Mouse (Mus musculus): ENCODE data around the gene Gm49333. TPM values are rescaled to one million over a fixed set of nuclear protein-coding genes. Genes with fewer than 3 reads are reported as not detected.
A peak's percentile ranks its signal among the peaks of the same experiment; 100 is the strongest.

Gene Gm49333
- polyA plus RNA-seq, 2 experiments: 0.04 TPM; not detected in 1

DNA sequence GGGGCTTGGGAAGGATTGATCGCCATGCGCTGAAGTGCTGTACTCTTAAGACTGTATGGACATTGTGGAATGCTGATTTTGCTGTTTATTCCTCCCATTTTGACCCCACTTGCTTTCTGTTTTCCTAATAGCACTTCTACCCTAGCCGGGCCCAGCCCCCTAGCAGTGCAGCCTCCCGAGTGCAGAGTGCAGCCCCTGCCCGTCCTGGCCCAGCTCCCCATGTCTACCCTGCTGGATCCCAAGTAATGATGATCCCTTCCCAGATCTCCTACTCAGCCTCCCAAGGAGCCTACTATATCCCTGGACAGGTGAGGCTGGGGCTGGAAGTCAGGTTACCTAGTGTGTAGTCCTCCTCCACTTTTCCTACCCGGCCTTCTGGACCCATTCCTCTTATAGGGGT is 63.8 kb downstream of the Gm49333 start:
- no peak overlapping the region for H3K27ac ChIP-seq
- ATAC-seq (ENCODE audit: insufficient read depth) (no peak), DNase-seq (ENCODE audit: low read depth in 3 of 3, low spot score in 3 of 3) (no peak)
- H3K4me1 ChIP-seq (replicated peaks; ENCODE audit: control insufficient read depth in 2 of 2, insufficient read depth in 2 of 2, low read length in 1 of 2): peaks cover 19 to 30% of the 10 kb centered on the region in 2 experiments
- no peaks in the 10 kb centered on the region for H3K9me3 ChIP-seq (ENCODE audit: control insufficient read depth, low read length)
- H3K4me2 ChIP-seq (ENCODE audit: low read depth): peak overlapping the region; percentile 77
- no peak overlapping the region; the same call in 1 of the 2 replicates for H3K9ac ChIP-seq (replicated peaks)
- 86% methylated on average over 6 of the region's 6 CpGs for WGBS (ENCODE audit: insufficient replicate concordance)
- peaks cover 56% of the 10 kb centered on the region for H3K36me3 ChIP-seq (replicated peaks; ENCODE audit: control insufficient read depth, insufficient read depth, low read depth)
- TF ChIP-seq EP300 (IDR thresholded peaks at IDR 0.05; ENCODE audit: low read depth): no peak
- TF ChIP-seq CTCF (IDR thresholded peaks at IDR 0.05; ENCODE audit: low read depth): no peak
- H3K4me3 ChIP-seq (ENCODE audit: insufficient read depth in 1 of 2, low read depth in 2 of 2, low read length in 2 of 2): no peak overlapping the region
- H3K27me3 ChIP-seq (ENCODE audit: control insufficient read depth, insufficient read depth, low read length): no peaks in the 10 kb centered on the region

DNA sequence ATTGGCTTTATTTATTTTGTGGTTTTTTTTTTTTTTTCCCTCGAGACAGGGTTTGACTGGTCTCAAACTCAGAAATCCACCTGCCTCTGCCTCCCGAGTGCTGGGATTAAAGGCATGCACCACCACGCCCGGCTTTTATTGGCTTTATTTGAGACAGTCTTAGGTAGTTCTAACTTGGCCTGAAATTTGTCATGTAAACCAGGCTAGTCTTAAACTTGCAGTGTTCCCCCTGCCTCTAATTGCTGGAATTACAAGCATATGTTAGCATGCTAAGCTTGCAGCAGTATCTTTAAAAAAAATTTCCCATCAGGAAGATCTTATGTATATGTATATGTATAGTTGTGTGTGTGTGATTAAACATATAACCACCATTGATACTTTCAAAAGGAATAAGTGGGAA is 65.3 kb downstream of the Gm49333 start:
- H3K4me2 ChIP-seq (ENCODE audit: low read depth): no peak overlapping the region
- ATAC-seq (ENCODE audit: insufficient read depth) (no peak), DNase-seq (ENCODE audit: low read depth in 3 of 3, low spot score in 3 of 3) (no peak)
- peaks cover 19 to 30% of the 10 kb centered on the region in 2 experiments for H3K4me1 ChIP-seq (replicated peaks; ENCODE audit: control insufficient read depth in 2 of 2, insufficient read depth in 2 of 2, low read length in 1 of 2)
- H3K9ac ChIP-seq (replicated peaks): no peak overlapping the region
- no peaks in the 10 kb centered on the region for H3K9me3 ChIP-seq (ENCODE audit: control insufficient read depth, low read length)
- H3K36me3 ChIP-seq (replicated peaks; ENCODE audit: control insufficient read depth, insufficient read depth, low read depth): peaks cover 71% of the 10 kb centered on the region
- no peak overlapping the region for H3K4me3 ChIP-seq (ENCODE audit: insufficient read depth in 1 of 2, low read depth in 2 of 2, low read length in 2 of 2)
- no peak overlapping the region for H3K27ac ChIP-seq
- no peaks in the 10 kb centered on the region for H3K27me3 ChIP-seq (ENCODE audit: control insufficient read depth, insufficient read depth, low read length)
- 75% methylated on average over 4 of the region's 4 CpGs for WGBS (ENCODE audit: insufficient replicate concordance)
- TF ChIP-seq CTCF (IDR thresholded peaks at IDR 0.05; ENCODE audit: low read depth): no peak
- TF ChIP-seq EP300 (IDR thresholded peaks at IDR 0.05; ENCODE audit: low read depth): no peak

DNA sequence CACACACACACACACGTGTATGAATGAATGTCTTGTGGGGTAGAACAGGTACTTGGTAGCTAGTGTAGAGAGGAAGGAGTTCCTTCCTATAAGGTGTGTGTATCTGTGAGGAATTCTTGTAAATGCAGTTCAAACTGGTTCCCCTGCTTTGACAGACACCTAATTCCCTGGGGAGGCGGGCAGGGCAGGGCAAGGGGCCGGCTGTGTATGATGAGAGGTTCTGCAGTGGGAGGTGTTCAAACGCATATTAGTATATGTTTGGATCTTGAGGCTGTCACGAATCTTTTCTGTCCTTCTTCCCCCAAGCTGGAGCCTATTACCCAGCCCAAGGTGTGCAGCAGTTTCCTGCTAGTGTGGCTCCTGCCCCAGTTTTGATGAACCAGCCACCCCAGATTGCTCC is 66.0 kb downstream of the Gm49333 start:
- WGBS (ENCODE audit: insufficient replicate concordance): 75% methylated on average over 5 of the region's 5 CpGs
- ATAC-seq (ENCODE audit: insufficient read depth): no peak
- DNase-seq (ENCODE audit: low read depth in 3 of 3, low spot score in 3 of 3): no peak
- Histone ChIP-seq H3K4me3 (ENCODE audit: insufficient read depth in 1 of 2, low read depth in 2 of 2, low read length in 2 of 2) (no peak overlapping the region), H3K36me3 (replicated peaks; ENCODE audit: control insufficient read depth, insufficient read depth, low read depth) (peaks cover 78% of the 10 kb centered on the region), H3K4me1 (replicated peaks; ENCODE audit: control insufficient read depth in 2 of 2, insufficient read depth in 2 of 2, low read length in 1 of 2) (peaks cover 14 to 26% of the 10 kb centered on the region in 2 experiments), H3K27me3 (ENCODE audit: control insufficient read depth, insufficient read depth, low read length) (no peaks in the 10 kb centered on the region), H3K4me2 (ENCODE audit: low read depth) (peak overlapping the region; percentile 25), H3K27ac (peak overlapping the region; percentile 5), H3K9me3 (ENCODE audit: control insufficient read depth, low read length) (no peaks in the 10 kb centered on the region), H3K9ac (replicated peaks) (no peak overlapping the region)
- no peak for TF ChIP-seq CTCF (IDR thresholded peaks at IDR 0.05; ENCODE audit: low read depth)
- no peak for TF ChIP-seq EP300 (IDR thresholded peaks at IDR 0.05; ENCODE audit: low read depth)

DNA sequence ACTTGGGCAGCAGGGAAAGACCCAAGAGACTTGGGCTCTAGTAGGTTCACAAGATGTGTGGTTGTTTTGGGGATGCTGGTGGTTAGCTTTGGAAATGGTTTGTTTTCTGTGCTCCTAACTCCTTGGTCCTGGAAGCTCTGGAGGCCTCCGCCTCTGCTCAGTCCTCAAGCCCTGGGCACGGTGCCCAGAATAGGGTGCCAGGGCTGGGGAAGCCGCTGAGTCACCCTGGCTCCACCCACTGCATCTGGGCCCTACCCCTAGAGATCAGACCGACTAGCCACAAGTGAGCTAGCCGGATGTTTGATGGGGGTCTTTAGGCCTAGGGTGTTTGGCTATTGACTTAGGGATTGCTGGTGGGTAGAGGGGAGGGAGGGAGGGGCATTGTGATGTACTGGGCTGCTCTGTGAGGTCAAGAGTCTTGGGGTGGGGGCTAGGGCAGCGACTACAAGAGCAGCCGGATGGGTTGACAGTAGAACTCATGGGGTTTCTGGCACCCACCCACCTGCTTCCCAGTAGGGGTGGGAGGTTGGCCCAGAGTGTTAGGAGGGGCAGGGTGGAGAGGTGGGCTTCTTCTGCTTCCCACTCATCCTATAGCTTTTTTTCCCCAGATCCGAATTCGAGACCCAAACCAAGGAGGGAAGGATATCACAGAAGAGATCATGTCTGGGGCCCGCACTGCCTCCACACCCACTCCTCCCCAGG is 66.7 kb downstream of the Gm49333 start:
- H3K4me2 ChIP-seq (ENCODE audit: low read depth): peak overlapping the region; percentile 25
- ATAC-seq (ENCODE audit: insufficient read depth): peak; percentile 44; the same call in 1 of the 2 replicates
- no peaks in the 10 kb centered on the region for H3K9me3 ChIP-seq (ENCODE audit: control insufficient read depth, low read length)
- H3K36me3 ChIP-seq (replicated peaks; ENCODE audit: control insufficient read depth, insufficient read depth, low read depth): peaks cover 85% of the 10 kb centered on the region
- H3K4me1 ChIP-seq (replicated peaks; ENCODE audit: control insufficient read depth in 2 of 2, insufficient read depth in 2 of 2, low read length in 1 of 2): peaks cover 14 to 26% of the 10 kb centered on the region in 2 experiments
- no peak for DNase-seq (ENCODE audit: low read depth in 3 of 3, low spot score in 3 of 3)
- H3K27ac ChIP-seq: peak overlapping the region; percentile 5
- 61% methylated on average over 10 of the region's 10 CpGs for WGBS (ENCODE audit: insufficient replicate concordance)
- no peak for TF ChIP-seq EP300 (IDR thresholded peaks at IDR 0.05; ENCODE audit: low read depth)
- no peak for TF ChIP-seq CTCF (IDR thresholded peaks at IDR 0.05; ENCODE audit: low read depth)
- H3K4me3 ChIP-seq (ENCODE audit: insufficient read depth in 1 of 2, low read depth in 2 of 2, low read length in 2 of 2): no peak overlapping the region
- no peaks in the 10 kb centered on the region for H3K27me3 ChIP-seq (ENCODE audit: control insufficient read depth, insufficient read depth, low read length)
- H3K9ac ChIP-seq (replicated peaks): no peak overlapping the region

DNA sequence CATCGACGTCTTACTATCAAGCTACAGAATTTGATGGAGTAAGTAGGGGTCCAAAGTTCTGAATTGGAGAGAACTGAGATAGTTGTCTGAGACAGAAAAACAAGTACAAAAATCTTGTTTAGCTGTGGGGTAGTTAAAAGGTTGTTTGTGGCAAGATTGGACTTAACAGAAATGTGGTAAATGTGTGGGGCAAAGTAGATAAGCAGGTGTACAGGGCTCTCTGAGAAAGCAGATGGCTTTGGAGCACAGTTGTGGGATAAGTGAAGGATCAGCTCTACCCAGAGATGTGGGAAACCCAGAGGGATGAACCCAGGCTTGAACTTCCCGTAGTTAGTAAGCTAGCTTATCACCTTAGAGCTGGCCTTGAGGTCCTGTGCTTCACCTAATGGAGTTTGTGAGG is 79.4 kb downstream of the Gm49333 start:
- Histone ChIP-seq H3K4me3 (ENCODE audit: insufficient read depth in 1 of 2, low read depth in 2 of 2, low read length in 2 of 2) (no peak overlapping the region), H3K9ac (replicated peaks) (no peak overlapping the region), H3K27ac (no peak overlapping the region), H3K4me1 (replicated peaks; ENCODE audit: control insufficient read depth in 2 of 2, insufficient read depth in 2 of 2, low read length in 1 of 2) (peaks cover 3 to 6% of the 10 kb centered on the region in 2 experiments), H3K27me3 (ENCODE audit: control insufficient read depth, insufficient read depth, low read length) (peaks cover 19% of the 10 kb centered on the region), H3K9me3 (ENCODE audit: control insufficient read depth, low read length) (no peaks in the 10 kb centered on the region), H3K4me2 (ENCODE audit: low read depth) (no peak overlapping the region), H3K36me3 (replicated peaks; ENCODE audit: control insufficient read depth, insufficient read depth, low read depth) (peaks cover 56% of the 10 kb centered on the region)
- no peak for ATAC-seq (ENCODE audit: insufficient read depth)
- DNase-seq (ENCODE audit: low read depth in 3 of 3, low spot score in 3 of 3): no peak
- WGBS (ENCODE audit: insufficient replicate concordance): 48% methylated on average over 3 of the region's 3 CpGs
- TF ChIP-seq CTCF (IDR thresholded peaks at IDR 0.05; ENCODE audit: low read depth): no peak
- 0 out of 2 replicates have a peak, but pooled peaks have one; percentile 36 for TF ChIP-seq EP300 (IDR thresholded peaks at IDR 0.05; ENCODE audit: low read depth)

Data from liver, embryonic 14.5 days (tissue).